Mouse (Mus musculus) brain, embryonic 18.5 days (tissue): Measurements from ENCODE around the gene Hps6.
A peak's percentile ranks its signal among the peaks of the same experiment; 100 is the strongest.

Source experiments
- DNase-seq: peaks from one replicate; pipeline ENCODE4 v3.0.0-alpha.2; 2012; ENCODE audit warnings: low read depth, low spot score

Hps6 gene

GRCm38 (mm10) chr19:46029652-46030051 lies 26.3 kb downstream of the Hps6 start:
- DNase-seq: no peak

GRCm38 (mm10) chr19:46030196-46030983 lies 27.1 kb downstream of the Hps6 start:
- no peak for DNase-seq

GRCm38 (mm10) chr19:46031689-46032432 lies 28.6 kb downstream of the Hps6 start:
- no peak for DNase-seq

- DNase-seq: no peak
Observed at GRCm38 (mm10) chr19:46032731-46033510, 29.6 kb downstream of the Hps6 start.

GRCm38 (mm10) chr19:46033911-46034310 lies 30.6 kb downstream of the Hps6 start:
- DNase-seq: no peak

- DNase-seq: no peak
Observed at GRCm38 (mm10) chr19:46035971-46036370, 32.7 kb downstream of the Hps6 start.

- DNase-seq: no peak
Observed at GRCm38 (mm10) chr19:46036477-46037242, 33.4 kb downstream of the Hps6 start.

GRCm38 (mm10) chr19:46037243-46037924 lies 34.1 kb downstream of the Hps6 start:
- DNase-seq: no peak

GRCm38 (mm10) chr19:46037925-46038850 lies 34.9 kb downstream of the Hps6 start:
- DNase-seq: no peak

GRCm38 (mm10) chr19:46038851-46039260 lies 35.5 kb downstream of the Hps6 start:
- DNase-seq: no peak

GRCm38 (mm10) chr19:46039478-46039877 lies 36.2 kb downstream of the Hps6 start:
- peak; percentile 87 for DNase-seq

- DNase-seq: no peak
Observed at GRCm38 (mm10) chr19:46040149-46040902, 37.0 kb downstream of the Hps6 start.

GRCm38 (mm10) chr19:46041299-46041932 lies 38.1 kb downstream of the Hps6 start:
- DNase-seq: no peak

GRCm38 (mm10) chr19:46041933-46042475 lies 38.7 kb downstream of the Hps6 start:
- no peak for DNase-seq

GRCm38 (mm10) chr19:46042476-46043011 lies 39.2 kb downstream of the Hps6 start:
- no peak for DNase-seq

- DNase-seq: no peak
Observed at GRCm38 (mm10) chr19:46043380-46043779, 40.1 kb downstream of the Hps6 start.

- DNase-seq: no peak
Observed at GRCm38 (mm10) chr19:46044271-46044992, 41.1 kb downstream of the Hps6 start, which contains the start of gene Pprc1. Pprc1 (plus strand) TSS chr19:46044886.
